Mouse (Mus musculus) urinary bladder, postnatal 25 days (tissue): Measurements from ENCODE around the gene A530016L24Rik.

ENCODE experiments used
- DNase-seq: peaks from one replicate; pipeline ENCODE4 v3.0.0; 2022; ENCODE audit warnings: low spot score

Gene A530016L24Rik

GRCm38 (mm10) chr12:112503003-112503771, 13.9 kb downstream of the A530016L24Rik start:
- no peak for DNase-seq

GRCm38 (mm10) chr12:112506267-112506666, 17.0 kb downstream of the A530016L24Rik start:
- DNase-seq: no peak

GRCm38 (mm10) chr12:112507264-112507663, 18.0 kb downstream of the A530016L24Rik start:
- no peak for DNase-seq

GRCm38 (mm10) chr12:112507984-112508383, 18.7 kb downstream of the A530016L24Rik start:
- DNase-seq: no peak

GRCm38 (mm10) chr12:112510365-112510732, 21.1 kb downstream of the A530016L24Rik start:
- DNase-seq: no peak

- no peak for DNase-seq
Measured at GRCm38 (mm10) chr12:112510733-112511372, 21.6 kb downstream of the A530016L24Rik start.

GRCm38 (mm10) chr12:112514897-112515296, 25.6 kb downstream of the A530016L24Rik start:
- DNase-seq: no peak

- peak; percentile 50 for DNase-seq
Measured at GRCm38 (mm10) chr12:112516697-112517337, 27.6 kb downstream of the A530016L24Rik start, which contains the start of gene Tmem179. Gene Tmem179, minus strand, starts transcription at chr12:112516747.

GRCm38 (mm10) chr12:112518105-112518504, 28.9 kb downstream of the A530016L24Rik start:
- DNase-seq: no peak

DNA sequence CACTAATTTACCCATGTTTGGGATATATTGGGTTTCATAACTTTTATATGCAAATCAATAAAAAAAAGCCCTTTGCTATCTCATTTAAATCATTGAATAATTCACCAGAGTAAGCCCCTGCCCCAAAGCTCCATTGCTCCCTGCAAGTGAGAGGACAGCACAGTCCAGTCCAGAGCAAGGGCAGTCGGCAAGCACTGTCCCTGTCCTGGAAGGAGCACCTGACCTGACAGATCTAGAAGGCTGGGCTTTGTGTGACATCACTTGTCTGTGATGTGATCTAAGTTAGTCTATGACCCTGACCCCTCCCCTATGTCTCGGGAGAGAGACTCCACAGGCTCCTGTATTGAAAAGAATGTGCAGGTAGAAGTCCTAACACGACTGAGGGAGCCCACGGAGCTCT, 44.5 kb downstream of the A530016L24Rik start:
- DNase-seq: no peak

DNA sequence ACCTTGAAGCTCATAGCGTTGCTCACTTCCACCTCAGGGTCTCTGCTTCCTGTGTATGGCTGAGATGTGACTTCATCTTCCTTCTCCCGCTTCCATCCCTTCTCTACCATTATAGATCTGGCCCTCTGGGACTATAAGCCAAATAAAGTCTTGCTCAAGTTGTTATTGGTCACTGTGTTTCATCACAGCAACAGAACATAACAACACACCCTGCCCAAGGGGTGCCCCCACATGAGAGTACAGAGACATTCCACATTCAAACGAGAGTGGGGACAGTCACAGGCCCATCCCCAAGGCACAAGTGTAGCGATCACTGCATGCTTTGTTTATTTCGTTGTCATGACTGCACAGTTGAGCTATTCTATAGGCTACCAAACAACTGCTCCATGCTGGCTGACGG, 48.0 kb downstream of the A530016L24Rik start:
- DNase-seq: no peak

GRCm38 (mm10) chr12:112538356-112538755, 49.1 kb downstream of the A530016L24Rik start:
- DNase-seq: no peak

- no peak for DNase-seq
Measured at GRCm38 (mm10) chr12:112539466-112539965, 50.3 kb downstream of the A530016L24Rik start.

DNA sequence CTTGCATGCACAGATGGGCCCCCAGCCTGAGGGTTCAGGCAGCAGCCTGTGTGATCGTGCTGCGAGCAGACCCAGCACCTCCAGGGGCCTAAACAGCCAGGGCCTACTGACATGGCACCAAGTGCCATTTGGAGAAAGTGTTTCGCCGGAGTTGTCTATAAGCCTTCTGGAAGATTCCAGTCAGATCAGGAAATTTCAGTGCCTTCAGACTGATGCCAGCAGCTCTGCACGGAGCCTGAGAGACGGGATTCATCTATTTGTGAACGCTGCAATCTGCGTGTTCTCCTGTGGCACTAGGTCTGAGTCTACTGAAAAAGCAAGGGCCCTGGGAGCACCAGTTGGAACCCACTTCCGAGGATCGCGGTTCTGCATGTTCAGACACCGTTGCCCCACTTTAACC, 51.1 kb downstream of the A530016L24Rik start:
- DNase-seq: no peak

- DNase-seq: no peak
Measured at GRCm38 (mm10) chr12:112541483-112542091, 52.3 kb downstream of the A530016L24Rik start.

GRCm38 (mm10) chr12:112542257-112542919, 53.1 kb downstream of the A530016L24Rik start:
- no peak for DNase-seq

- peak; percentile 93 for DNase-seq
Measured at GRCm38 (mm10) chr12:112542920-112543300, 53.7 kb downstream of the A530016L24Rik start.

DNA sequence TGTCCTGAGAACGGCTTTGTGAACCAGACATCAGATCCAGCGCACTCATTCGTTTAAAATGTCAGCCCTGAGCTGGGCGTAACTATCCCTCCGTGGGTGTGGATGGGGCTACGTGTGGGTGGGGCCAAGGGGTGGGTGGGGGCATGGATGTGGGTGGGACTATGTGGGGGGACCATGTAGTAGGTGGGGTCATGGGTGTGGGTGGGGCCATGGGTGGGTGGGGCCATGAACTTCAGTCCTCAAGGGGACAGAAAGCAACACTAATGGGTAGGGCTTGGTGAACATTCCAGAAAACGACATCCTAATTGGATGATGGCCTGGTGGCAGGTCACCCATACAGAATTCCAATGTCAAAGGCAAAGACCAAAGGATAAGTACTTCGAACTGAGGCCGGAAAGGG, 54.7 kb downstream of the A530016L24Rik start:
- DNase-seq: no peak

- no peak for DNase-seq
Measured at GRCm38 (mm10) chr12:112544946-112545701, 55.9 kb downstream of the A530016L24Rik start.

DNA sequence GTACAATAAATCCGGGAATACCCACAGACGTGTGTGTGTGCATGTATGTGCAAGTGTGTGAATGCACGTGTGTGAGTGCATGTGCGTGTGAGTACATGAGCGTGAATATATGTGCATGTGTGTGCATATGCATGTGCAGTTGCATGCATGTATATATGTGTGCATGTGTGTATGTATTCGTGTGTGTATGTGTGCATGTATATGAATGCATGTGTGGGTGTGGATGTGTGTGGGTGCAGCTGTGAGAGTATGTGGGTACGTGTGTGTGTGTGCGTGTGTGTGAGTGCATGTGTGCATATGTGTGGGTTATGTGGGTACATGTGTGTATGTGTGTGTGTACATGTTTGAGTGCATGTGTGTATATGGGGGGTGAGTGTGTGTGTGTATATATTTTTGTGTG, 56.9 kb downstream of the A530016L24Rik start:
- no peak for DNase-seq

DNA sequence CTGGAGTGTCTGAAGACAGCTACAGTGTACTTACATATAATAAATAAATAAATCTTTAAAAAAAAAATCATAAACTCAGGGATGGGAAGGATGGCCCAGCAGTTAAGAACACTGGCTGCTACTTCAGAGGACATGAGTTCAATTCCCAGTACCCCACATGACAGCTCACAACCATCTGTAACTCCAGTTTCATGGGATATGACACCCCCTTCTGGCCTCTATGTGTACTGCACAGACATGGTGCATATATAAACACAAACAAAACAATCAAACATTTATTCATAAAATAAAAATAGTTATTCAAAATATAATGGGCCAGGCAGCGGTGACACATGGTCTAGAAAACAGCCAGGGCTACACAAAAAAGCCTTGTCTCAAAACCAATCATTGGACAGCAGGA, 60.0 kb downstream of the A530016L24Rik start:
- no peak for DNase-seq
